Mouse (Mus musculus) kidney, adult 2 months (tissue): ENCODE data around the gene Scn1b. TPM values are rescaled to one million over a fixed set of nuclear protein-coding genes. Genes with fewer than 3 reads are reported as not detected.
A peak's percentile ranks its signal among the peaks of the same experiment; 100 is the strongest.

Source experiments
- DNase-seq: peaks from one replicate; pipeline ENCODE4 v3.0.0; 2021
- H3K27ac ChIP-seq: fragments of 200-500 bp; 2 replicates; pipeline ENCODE4 v1.5.1; 2012; ENCODE audit warnings: low read depth, low read length, control low read depth, inconsistent platforms; ENCODE audit not compliant: insufficient read depth
- H3K27me3 ChIP-seq: fragments of 200-500 bp; replicated peaks from 2 replicates; pipeline ENCODE4 v1.6.1; 2012; ENCODE audit warnings: mild to moderate bottlenecking, moderate library complexity, low read length, inconsistent platforms; ENCODE audit not compliant: control insufficient read depth, insufficient read depth
- H3K36me3 ChIP-seq: fragments of 200-500 bp; 2 replicates; pipeline ENCODE4 v1.6.1; 2012; ENCODE audit warnings: mild to moderate bottlenecking, moderate library complexity, low read length, inconsistent platforms; ENCODE audit not compliant: control insufficient read depth, insufficient read depth
- H3K4me1 ChIP-seq: fragments of 200-500 bp; 2 replicates; pipeline ENCODE4 v1.6.1; 2011; ENCODE audit warnings: low read length; ENCODE audit not compliant: control insufficient read depth, insufficient read depth
- H3K4me3 ChIP-seq: fragments of 200-500 bp; 2 replicates; pipeline ENCODE4 v1.5.1; 2011; ENCODE audit warnings: mild to moderate bottlenecking, low read depth, low read length, control low read depth; ENCODE audit not compliant: insufficient read depth
- CTCF ChIP-seq: fragments of 200-500 bp; conservative IDR thresholded peaks from 2 replicates; pipeline ENCODE4 v1.5.1; 2011; ENCODE audit warnings: low read depth, mild to moderate bottlenecking, control low read depth, low read length, moderate library complexity, mixed read lengths; ENCODE audit not compliant: insufficient read depth, insufficient read length
- POLR2A ChIP-seq: fragments of 200-500 bp; IDR thresholded peaks from one replicate; pipeline ENCODE4 v1.6.1; 2011; ENCODE audit warnings: low read depth, low read length, control low read depth
- WGBS: fragments of 180-500 bp; shearing (Covaris S2); methylation state at CpG from one replicate; pipeline ENCODE4 v1.1.7; 2018; 5-methylcytosine and 5-hydroxymethylcytosine counted together
- polyA plus RNA-seq: library from polyadenylated mRNA; depleted of rRNA; stranded (reverse); fragments of >200 nt; gene quantifications from 2 replicates; pipeline ENCODE4 v1.2.3, GENCODE M21; 2012

Scn1b gene
- polyA plus RNA-seq, 1 experiment = 27.9 TPM

GRCm38 (mm10) chr7:31084140-31084539, 42.7 kb downstream of the Scn1b start:
- H3K27ac ChIP-seq = no peak overlapping the region
- TF ChIP-seq POLR2A = no peak
- no peak for TF ChIP-seq CTCF
- 66% methylated on average over 9 of the region's 9 CpGs for WGBS
- no peaks in the 10 kb centered on the region for H3K36me3 ChIP-seq
- no peak overlapping the region for H3K4me3 ChIP-seq
- DNase-seq = no peak
- H3K4me1 ChIP-seq = no peaks in the 10 kb centered on the region
- H3K27me3 ChIP-seq = no peaks in the 10 kb centered on the region

GRCm38 (mm10) chr7:31082831-31083588, 43.8 kb downstream of the Scn1b start:
- H3K4me1 ChIP-seq = no peaks in the 10 kb centered on the region
- no peaks in the 10 kb centered on the region for H3K27me3 ChIP-seq
- no peak overlapping the region for H3K27ac ChIP-seq
- no peak overlapping the region for H3K4me3 ChIP-seq
- peak; percentile 35 for DNase-seq
- 63% methylated on average over 14 of the region's 14 CpGs for WGBS
- TF ChIP-seq POLR2A (no peak), CTCF (no peak)
- no peaks in the 10 kb centered on the region for H3K36me3 ChIP-seq

GRCm38 (mm10) chr7:31082106-31082505, 44.7 kb downstream of the Scn1b start:
- no peak for DNase-seq
- Histone ChIP-seq H3K27ac (no peak overlapping the region), H3K4me3 (no peak overlapping the region), H3K4me1 (no peaks in the 10 kb centered on the region), H3K36me3 (no peaks in the 10 kb centered on the region), H3K27me3 (no peaks in the 10 kb centered on the region)
- TF ChIP-seq CTCF = no peak
- no peak for TF ChIP-seq POLR2A

GRCm38 (mm10) chr7:31081106-31081505, 45.7 kb downstream of the Scn1b start:
- no peak for TF ChIP-seq CTCF
- TF ChIP-seq POLR2A = no peak
- H3K27ac ChIP-seq = no peak overlapping the region
- DNase-seq = no peak
- 64% methylated on average over 1 of the region's 1 CpGs for WGBS
- no peaks in the 10 kb centered on the region for H3K4me1 ChIP-seq
- H3K36me3 ChIP-seq = no peaks in the 10 kb centered on the region
- no peaks in the 10 kb centered on the region for H3K27me3 ChIP-seq
- H3K4me3 ChIP-seq = no peak overlapping the region

- DNase-seq = no peak
- H3K4me1 ChIP-seq = no peaks in the 10 kb centered on the region
- no peaks in the 10 kb centered on the region for H3K36me3 ChIP-seq
- no peaks in the 10 kb centered on the region for H3K27me3 ChIP-seq
- TF ChIP-seq CTCF (no peak), POLR2A (no peak)
- no peak overlapping the region for H3K27ac ChIP-seq
- 68% methylated on average over 3 of the region's 3 CpGs for WGBS
- H3K4me3 ChIP-seq = no peak overlapping the region
Measured at GRCm38 (mm10) chr7:31080611-31081010, 46.2 kb downstream of the Scn1b start.

- Histone ChIP-seq H3K27ac (no peak overlapping the region), H3K36me3 (no peaks in the 10 kb centered on the region), H3K27me3 (no peaks in the 10 kb centered on the region), H3K4me3 (no peak overlapping the region), H3K4me1 (no peaks in the 10 kb centered on the region)
- DNase-seq = no peak
- WGBS = 80% methylated on average over 8 of the region's 8 CpGs
- TF ChIP-seq POLR2A = no peak
- no peak for TF ChIP-seq CTCF
Measured at GRCm38 (mm10) chr7:31079670-31080069, 47.1 kb downstream of the Scn1b start.

GRCm38 (mm10) chr7:31077885-31078445, 48.8 kb downstream of the Scn1b start:
- Histone ChIP-seq H3K36me3 (no peaks in the 10 kb centered on the region), H3K27ac (no peak overlapping the region), H3K4me3 (no peak overlapping the region), H3K4me1 (no peaks in the 10 kb centered on the region), H3K27me3 (no peaks in the 10 kb centered on the region)
- no peak for DNase-seq
- WGBS = 45% methylated on average over 5 of the region's 5 CpGs
- TF ChIP-seq POLR2A (no peak), CTCF (peak; percentile 57)
